Mouse (Mus musculus) embryo, embryonic 10 days (tissue): ENCODE data around the gene AU041133.
"Not testable (repeated sequence)": the region's sequence is repeated elsewhere in the genome, so short reads cannot be mapped to it uniquely, and the experiment has no call there.

Source experiments
- DNase-seq: peaks from one replicate; pipeline ENCODE4 v3.0.0-alpha.2; 2015; ENCODE audit warnings: low spot score

AU041133 gene

GRCm38 (mm10) chr10:82127850-82128401 is at the start of gene AU041133:
AU041133 (plus strand) TSS chr10:82128013.
- DNase-seq: peak; percentile 94

GRCm38 (mm10) chr10:82082728-82083621 is 44.8 kb upstream of the AU041133 start, which contains the start of gene BC024063:
BC024063 (plus strand) TSS chr10:82083353.
- peak; percentile 83 for DNase-seq

DNA sequence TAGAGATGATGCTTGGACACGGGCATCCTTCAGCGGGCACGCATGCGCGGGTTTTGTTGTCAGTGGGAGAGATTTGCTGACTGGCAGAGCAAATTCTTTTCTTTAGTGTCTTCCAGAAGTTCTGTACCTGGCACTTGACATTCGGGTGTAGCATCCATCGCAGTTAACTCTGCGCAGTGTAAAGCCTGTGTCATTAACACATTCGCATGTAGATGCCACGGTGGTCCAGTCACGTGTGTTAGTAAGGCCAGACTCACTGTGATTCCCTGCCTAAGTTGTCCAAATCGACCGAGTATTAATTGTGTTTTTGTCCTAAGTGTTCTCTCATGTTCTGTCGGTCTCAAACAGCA is 44.2 kb upstream of the AU041133 start:
- DNase-seq: not testable (repeated sequence)

- no peak for DNase-seq
Measured at GRCm38 (mm10) chr10:82117206-82117605, 10.6 kb upstream of the AU041133 start.

DNA sequence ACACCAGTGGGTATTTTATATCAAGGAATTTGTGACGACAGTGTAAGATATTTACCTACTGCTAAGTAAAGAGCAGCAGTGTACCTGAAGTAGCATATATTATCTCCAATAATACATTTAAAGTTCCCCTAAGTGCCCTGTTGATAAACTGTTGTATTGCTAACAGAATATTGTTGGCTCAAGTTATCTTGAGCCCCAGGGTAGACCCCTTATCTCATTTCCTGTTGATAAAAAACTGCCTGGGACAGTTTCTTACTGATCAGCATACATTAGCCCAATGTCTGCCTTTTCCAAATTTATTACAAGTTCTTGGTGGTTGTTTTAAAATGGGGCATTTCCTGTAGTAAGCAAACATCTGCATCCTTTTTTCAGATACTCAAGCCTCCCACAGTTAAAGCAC is 17.5 kb downstream of the AU041133 start:
- no peak for DNase-seq

DNA sequence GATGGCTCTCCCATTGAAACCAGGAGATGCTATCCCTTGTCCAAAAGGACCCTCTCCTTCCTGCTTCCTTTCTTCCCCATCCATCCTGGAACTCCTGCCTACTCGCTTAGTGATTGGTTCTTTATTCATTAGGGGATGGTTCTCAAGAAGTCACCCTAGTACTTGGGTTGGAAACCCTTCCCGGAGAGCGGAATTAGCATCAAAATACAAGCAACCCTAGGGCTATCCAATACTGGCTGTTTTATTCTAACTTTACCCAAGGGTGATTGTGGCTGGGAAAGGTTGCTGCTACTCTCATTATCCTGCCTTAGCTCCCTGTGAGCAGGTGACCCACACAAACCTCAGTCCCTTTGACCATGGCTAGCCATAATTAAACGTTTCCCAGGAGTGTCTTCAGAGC is 19.8 kb downstream of the AU041133 start:
- DNase-seq: no peak

DNA sequence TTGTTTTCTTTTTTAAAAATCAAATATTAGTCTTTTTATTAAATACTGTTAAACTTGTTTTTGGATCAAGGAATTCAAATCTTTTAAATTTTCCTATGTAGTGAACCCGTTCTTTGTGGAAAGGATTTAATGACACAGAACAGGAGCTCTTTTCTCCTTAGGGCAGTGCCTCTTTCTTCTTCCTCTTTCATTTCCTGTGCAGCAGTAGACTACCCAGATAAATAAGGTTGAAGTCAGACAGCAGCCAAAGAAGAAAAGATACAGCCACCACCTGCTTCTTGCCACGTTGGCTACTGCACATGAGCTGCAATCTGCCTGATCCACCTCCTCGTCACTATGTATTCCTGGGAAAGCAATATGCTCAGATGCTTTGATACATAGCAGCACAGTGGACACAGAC is 40.0 kb downstream of the AU041133 start:
- DNase-seq: no peak

GRCm38 (mm10) chr10:82169776-82170175 is 42.0 kb downstream of the AU041133 start:
- no peak for DNase-seq

GRCm38 (mm10) chr10:82170808-82171207 is 43.0 kb downstream of the AU041133 start:
- no peak for DNase-seq

- DNase-seq: peak; percentile 95
Measured at GRCm38 (mm10) chr10:82178257-82179064, 50.6 kb downstream of the AU041133 start.
